Mouse (Mus musculus) heart, embryonic 15.5 days (tissue): Measurements from ENCODE around the gene Tiam1. TPM values are rescaled to one million over a fixed set of nuclear protein-coding genes. Genes with fewer than 3 reads are reported as not detected.
A peak's percentile ranks its signal among the peaks of the same experiment; 100 is the strongest.

Experiments used
- ATAC-seq: fragments of 200-750 bp; cut with Nextera tagmentation; replicated peaks from 2 replicates; pipeline ENCODE4 v1.8.0; 2017; ENCODE audit warnings: low read depth, moderate TSS enrichment; ENCODE audit not compliant: insufficient number of reproducible peaks, insufficient read depth, low FRiP score
- H3K27ac ChIP-seq: fragments of 300-500 bp; sonication (generic); 2 replicates; pipeline ENCODE4 v1.5.1; 2015; ENCODE audit warnings: mild to moderate bottlenecking, inconsistent platforms
- H3K27me3 ChIP-seq: fragments of 300-500 bp; sonication (generic); 2 replicates; pipeline ENCODE4 v1.6.1; 2015; ENCODE audit warnings: inconsistent platforms
- H3K36me3 ChIP-seq: fragments of 300-500 bp; sonication (generic); 2 replicates; pipeline ENCODE4 v1.6.1; 2015; ENCODE audit warnings: mild to moderate bottlenecking, inconsistent platforms
- H3K4me1 ChIP-seq: fragments of 300-500 bp; sonication (generic); replicated peaks from 2 replicates; pipeline ENCODE4 v1.6.1; 2015; ENCODE audit warnings: inconsistent platforms
- H3K4me2 ChIP-seq: fragments of 300-500 bp; sonication (generic); 2 replicates; pipeline ENCODE4 v1.6.1; 2015; ENCODE audit warnings: inconsistent platforms, mild to moderate bottlenecking, moderate library complexity
- H3K4me3 ChIP-seq: fragments of 300-500 bp; sonication (generic); 2 replicates; pipeline ENCODE4 v1.5.1; 2015; ENCODE audit warnings: mild to moderate bottlenecking, inconsistent platforms
- H3K9ac ChIP-seq: fragments of 300-500 bp; sonication (generic); 2 replicates; pipeline ENCODE4 v1.6.1; 2015; ENCODE audit warnings: mild to moderate bottlenecking, inconsistent platforms
- H3K9me3 ChIP-seq: fragments of 300-500 bp; sonication (generic); replicated peaks from 2 replicates; pipeline ENCODE4 v1.6.1; 2016; ENCODE audit warnings: inconsistent platforms
- WGBS: fragments of 180-500 bp; shearing (Covaris S2); methylation state at CpG from one replicate; pipeline ENCODE4 v1.1.7; 2015; ENCODE audit warnings: mixed read lengths; 5-methylcytosine and 5-hydroxymethylcytosine counted together
- polyA plus RNA-seq: library from polyadenylated mRNA; unstranded; fragments of >200 nt; fragmentation: Nextera tagmentation; extraction: Ambion mirVana; gene quantifications from 2 replicates; pipeline ENCODE4 v1.2.1, GENCODE M21; 2015

Tiam1 gene
- polyA plus RNA-seq, 1 experiment from 2014 or later, result 7.6 TPM

DNA sequence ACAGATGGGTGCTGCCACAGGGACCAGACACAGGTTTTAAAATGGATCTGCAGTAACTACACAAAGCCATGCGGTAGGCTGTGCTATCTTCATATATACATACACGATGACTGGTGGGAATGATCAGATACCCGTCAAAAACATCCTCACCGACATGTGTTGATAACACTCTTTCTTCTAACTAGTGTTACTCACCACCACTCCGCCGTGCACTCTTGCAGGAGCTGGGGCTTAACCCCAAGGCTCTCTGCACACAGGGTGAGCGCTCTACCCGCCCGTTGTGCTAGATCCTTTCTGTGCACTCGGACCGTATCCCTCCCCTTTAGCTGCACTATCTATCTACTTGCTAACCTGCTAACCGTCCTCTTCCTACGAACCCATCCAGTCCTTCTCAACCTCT lies 335.4 kb downstream of the Tiam1 start:
- peaks cover 3% of the 10 kb centered on the region; the same call in 1 of the 2 replicates for H3K4me1 ChIP-seq
- H3K27me3 ChIP-seq, result no peaks in the 10 kb centered on the region
- 61% methylated on average over 13 of the region's 13 CpGs for WGBS
- H3K9me3 ChIP-seq, result no peaks in the 10 kb centered on the region
- peaks cover 9% of the 10 kb centered on the region; the same call in 1 of the 2 replicates for H3K36me3 ChIP-seq
- no peak overlapping the region for H3K27ac ChIP-seq
- no peak overlapping the region for H3K4me3 ChIP-seq
- no peak overlapping the region for H3K9ac ChIP-seq
- ATAC-seq, result no peak
- no peak overlapping the region for H3K4me2 ChIP-seq

DNA sequence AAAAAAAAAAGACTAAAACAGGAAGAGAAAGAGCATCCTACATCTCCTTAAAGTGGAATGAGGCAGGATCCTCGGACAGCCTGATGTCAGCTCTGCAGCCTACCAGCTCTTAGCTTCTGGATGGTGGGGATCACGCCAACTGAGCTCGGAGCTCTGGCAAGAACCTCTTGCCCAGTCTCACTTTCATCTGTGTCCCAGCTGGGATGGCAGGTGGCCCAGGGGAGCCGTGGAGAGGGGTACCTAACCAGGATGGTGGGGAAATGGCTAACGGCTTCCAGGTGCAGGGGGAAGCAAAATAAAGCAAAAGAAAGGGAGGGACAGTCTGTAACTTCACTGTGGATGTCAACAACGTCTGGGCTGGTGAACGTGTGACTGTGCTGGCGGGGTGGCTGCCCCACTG lies 337.6 kb downstream of the Tiam1 start:
- H3K9ac ChIP-seq, result no peak overlapping the region
- H3K4me2 ChIP-seq, result no peak overlapping the region
- H3K4me3 ChIP-seq, result no peak overlapping the region
- H3K9me3 ChIP-seq, result no peaks in the 10 kb centered on the region
- no peak overlapping the region for H3K27ac ChIP-seq
- H3K36me3 ChIP-seq, result peaks cover 5% of the 10 kb centered on the region; the same call in 1 of the 2 replicates
- no peaks in the 10 kb centered on the region for H3K27me3 ChIP-seq
- peaks cover 3% of the 10 kb centered on the region; the same call in 1 of the 2 replicates for H3K4me1 ChIP-seq
- no peak for ATAC-seq
- 72% methylated on average over 8 of the region's 8 CpGs for WGBS

DNA sequence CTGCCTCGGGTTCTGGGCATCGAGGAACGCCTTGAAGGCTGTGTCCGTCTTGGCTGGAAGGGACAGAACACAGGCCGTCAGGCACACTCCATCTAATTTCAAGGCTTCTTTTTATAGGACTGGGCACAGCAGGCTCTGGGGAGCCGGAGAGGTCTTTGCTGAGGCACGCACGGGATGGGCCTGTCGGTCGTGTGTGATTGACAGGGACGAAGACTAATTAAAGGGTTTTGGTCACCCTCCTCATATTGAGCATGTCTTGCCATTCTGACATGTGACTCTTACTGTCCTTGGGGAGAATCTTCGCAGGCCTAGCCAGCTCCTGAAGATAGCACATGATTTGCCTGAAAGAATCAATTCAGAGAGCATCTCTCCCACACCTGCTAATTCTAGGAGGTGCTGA lies 338.4 kb downstream of the Tiam1 start:
- no peak overlapping the region for H3K4me3 ChIP-seq
- ATAC-seq, result no peak
- H3K27ac ChIP-seq, result no peak overlapping the region
- no peaks in the 10 kb centered on the region for H3K9me3 ChIP-seq
- H3K4me2 ChIP-seq, result no peak overlapping the region
- H3K36me3 ChIP-seq, result peaks cover 3% of the 10 kb centered on the region; the same call in 1 of the 2 replicates
- no peaks in the 10 kb centered on the region for H3K27me3 ChIP-seq
- peaks cover 3% of the 10 kb centered on the region; the same call in 1 of the 2 replicates for H3K4me1 ChIP-seq
- no peak overlapping the region for H3K9ac ChIP-seq
- WGBS, result 81% methylated on average over 12 of the region's 12 CpGs

DNA sequence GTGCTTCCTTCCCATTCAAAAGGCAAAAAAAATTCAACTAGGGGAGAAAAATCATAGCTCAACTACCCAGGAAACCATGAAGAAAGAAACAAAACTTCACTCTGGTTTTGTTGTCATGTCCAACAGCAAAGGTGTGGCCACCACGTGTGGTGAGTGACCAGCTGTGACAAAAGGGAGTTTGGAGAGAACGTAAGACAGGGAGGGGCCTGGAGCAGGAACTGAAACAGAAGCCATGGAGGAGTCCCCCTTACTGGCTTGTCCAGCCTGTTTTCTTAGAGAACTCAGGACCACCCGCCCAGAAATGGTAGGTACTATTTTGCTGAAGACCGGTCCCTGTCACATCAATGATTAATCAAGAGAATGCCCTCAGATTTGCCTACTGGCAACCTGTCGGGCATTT lies 342.1 kb downstream of the Tiam1 start:
- peaks cover 3% of the 10 kb centered on the region; the same call in 1 of the 2 replicates for H3K36me3 ChIP-seq
- no peak overlapping the region for H3K9ac ChIP-seq
- no peak overlapping the region for H3K4me3 ChIP-seq
- no peaks in the 10 kb centered on the region for H3K9me3 ChIP-seq
- 85% methylated on average over 5 of the region's 5 CpGs for WGBS
- H3K4me1 ChIP-seq, result no peaks in the 10 kb centered on the region
- no peaks in the 10 kb centered on the region for H3K27me3 ChIP-seq
- H3K4me2 ChIP-seq, result no peak overlapping the region
- ATAC-seq, result no peak
- no peak overlapping the region for H3K27ac ChIP-seq

DNA sequence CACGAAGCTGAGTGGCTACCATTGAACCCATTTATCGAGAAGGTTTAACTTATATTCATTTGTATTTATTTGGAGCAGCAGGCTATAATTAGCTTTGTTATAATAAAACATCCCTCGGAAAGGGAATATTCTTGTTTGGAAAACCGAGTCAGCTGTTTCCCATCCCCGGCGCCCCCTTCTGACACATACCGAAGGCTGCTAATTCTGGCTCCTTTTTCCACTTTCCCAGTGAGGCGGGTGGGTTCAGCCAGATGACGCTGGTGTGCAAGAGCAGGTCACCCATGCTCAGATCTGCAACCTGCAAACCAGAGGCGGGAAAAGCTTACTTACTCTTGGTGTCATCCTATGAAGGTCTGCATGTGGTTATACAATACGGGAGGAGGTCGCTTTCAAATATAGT lies 343.8 kb downstream of the Tiam1 start:
- Histone ChIP-seq H3K4me2 (no peak overlapping the region), H3K36me3 (peaks cover 3% of the 10 kb centered on the region; the same call in 1 of the 2 replicates), H3K4me3 (no peak overlapping the region), H3K9me3 (no peaks in the 10 kb centered on the region), H3K9ac (no peak overlapping the region), H3K27ac (no peak overlapping the region), H3K27me3 (no peaks in the 10 kb centered on the region), H3K4me1 (no peaks in the 10 kb centered on the region)
- no peak for ATAC-seq
- 60% methylated on average over 12 of the region's 12 CpGs for WGBS

DNA sequence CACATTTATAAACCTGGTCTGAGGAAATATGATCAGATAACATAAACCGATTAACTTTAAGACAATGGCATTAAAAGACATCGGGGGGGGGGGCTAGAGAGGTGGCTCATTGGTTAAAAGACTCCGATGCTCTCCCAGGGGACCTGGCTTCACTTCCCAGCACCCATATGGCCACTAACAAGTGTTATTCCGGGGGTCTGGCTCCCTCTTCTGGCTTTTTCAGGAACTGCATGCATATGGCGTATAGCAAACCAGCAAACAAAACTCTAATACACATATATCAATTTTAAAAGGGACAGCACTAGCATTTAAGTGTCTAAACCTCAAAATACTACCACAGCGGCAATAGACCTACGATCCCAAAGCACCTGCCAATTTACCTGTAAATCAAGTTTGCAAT lies 347.0 kb downstream of the Tiam1 start:
- no peak overlapping the region for H3K4me2 ChIP-seq
- no peak for ATAC-seq
- WGBS, result 86% methylated on average over 7 of the region's 7 CpGs
- H3K9me3 ChIP-seq, result no peaks in the 10 kb centered on the region
- H3K9ac ChIP-seq, result no peak overlapping the region
- no peaks in the 10 kb centered on the region for H3K4me1 ChIP-seq
- no peak overlapping the region for H3K4me3 ChIP-seq
- no peaks in the 10 kb centered on the region for H3K36me3 ChIP-seq
- H3K27me3 ChIP-seq, result no peaks in the 10 kb centered on the region
- no peak overlapping the region for H3K27ac ChIP-seq

DNA sequence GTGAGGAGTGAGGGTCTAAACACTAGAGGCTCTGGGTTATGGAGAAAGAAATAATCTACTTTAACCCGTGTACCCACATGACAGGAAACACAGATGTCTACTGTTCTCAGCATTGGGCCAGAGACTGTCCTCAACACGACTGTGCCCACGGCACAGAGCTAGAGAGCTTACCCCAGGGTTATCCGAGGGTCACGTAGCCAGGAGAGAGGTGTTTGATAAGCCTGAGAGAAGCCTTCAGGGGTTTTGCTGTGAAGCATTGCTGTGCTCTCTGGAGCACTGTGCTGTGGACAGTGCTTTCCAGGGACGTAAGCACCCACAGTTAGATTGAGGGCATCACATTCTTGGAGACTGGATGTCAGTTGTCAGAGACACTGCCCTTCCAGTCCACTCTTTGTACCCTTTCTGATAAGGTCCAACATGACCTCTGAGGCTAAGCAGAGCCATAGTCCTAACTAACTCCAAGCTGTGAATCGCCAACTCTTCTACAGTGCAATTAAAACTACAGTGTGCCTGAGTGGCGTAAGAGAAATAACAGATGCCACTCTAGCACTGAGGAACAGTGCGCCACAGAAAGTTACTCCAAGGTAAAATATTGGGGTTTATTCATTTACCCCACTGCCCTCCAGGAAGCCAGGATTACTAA lies 353.7 kb downstream of the Tiam1 start:
- ATAC-seq, result peak; percentile 58
- Histone ChIP-seq H3K27me3 (no peaks in the 10 kb centered on the region), H3K4me3 (no peak overlapping the region), H3K9ac (no peak overlapping the region), H3K9me3 (no peaks in the 10 kb centered on the region), H3K27ac (peak overlapping the region; percentile 27; the same call in 1 of the 2 replicates), H3K4me2 (no peak overlapping the region), H3K36me3 (no peaks in the 10 kb centered on the region), H3K4me1 (peaks cover 12% of the 10 kb centered on the region)
- WGBS, result 41% methylated on average over 9 of the region's 9 CpGs

DNA sequence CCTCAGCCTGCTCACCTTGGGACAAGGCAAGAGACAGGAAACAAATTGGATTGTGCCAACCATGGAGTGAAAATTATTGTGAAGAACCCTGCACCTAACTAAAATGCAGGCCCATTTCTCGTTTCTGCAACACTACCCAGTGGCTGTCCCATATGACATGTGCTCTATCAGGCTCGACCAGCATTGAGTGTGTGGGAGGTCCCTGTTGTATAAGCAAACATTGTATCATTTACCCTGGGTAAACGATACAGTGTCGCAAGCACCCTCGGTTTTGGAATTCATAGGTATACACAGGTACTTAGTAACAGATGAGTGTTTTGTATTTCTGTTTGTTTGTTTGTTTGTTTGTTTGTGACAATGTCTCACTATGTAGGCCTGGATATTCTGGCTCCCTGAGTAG lies 357.8 kb downstream of the Tiam1 start:
- WGBS, result 77% methylated on average over 5 of the region's 5 CpGs

DNA sequence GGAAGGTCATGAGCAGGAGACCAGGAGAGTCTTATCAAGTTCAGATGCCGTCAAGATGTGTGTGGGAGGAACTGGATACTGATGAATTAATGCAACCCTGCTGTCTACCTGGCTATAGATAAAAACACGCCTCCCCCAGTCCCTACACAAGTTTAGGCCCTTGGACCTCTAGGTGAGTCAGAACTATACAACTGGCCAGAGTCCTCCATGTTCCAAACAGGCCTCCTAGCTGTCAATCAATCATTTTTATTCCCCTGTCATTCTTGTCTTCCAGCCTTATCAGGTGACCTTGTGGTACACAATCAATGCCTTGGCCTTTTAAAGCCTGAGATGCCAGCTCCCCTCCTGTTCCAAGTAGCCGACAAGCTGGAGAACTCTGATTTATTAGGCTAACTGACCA lies 363.9 kb downstream of the Tiam1 start:
- H3K4me3 ChIP-seq, result no peak overlapping the region
- no peak for ATAC-seq
- WGBS, result 67% methylated on average over 3 of the region's 3 CpGs
- no peak overlapping the region for H3K27ac ChIP-seq
- no peak overlapping the region for H3K4me2 ChIP-seq
- no peak overlapping the region for H3K9ac ChIP-seq
- H3K27me3 ChIP-seq, result peaks cover 4% of the 10 kb centered on the region
- H3K36me3 ChIP-seq, result no peaks in the 10 kb centered on the region
- H3K4me1 ChIP-seq, result no peaks in the 10 kb centered on the region
- no peaks in the 10 kb centered on the region for H3K9me3 ChIP-seq

More for the DNA sequence above, 357.8 kb downstream of the Tiam1 start:
- ATAC-seq, result no peak
- H3K27ac ChIP-seq, result no peak overlapping the region
- H3K27me3 ChIP-seq, result no peaks in the 10 kb centered on the region
- no peaks in the 10 kb centered on the region for H3K36me3 ChIP-seq
- no peaks in the 10 kb centered on the region for H3K9me3 ChIP-seq
- no peak overlapping the region for H3K4me2 ChIP-seq
- peaks cover 12% of the 10 kb centered on the region for H3K4me1 ChIP-seq
- H3K9ac ChIP-seq, result no peak overlapping the region
- no peak overlapping the region for H3K4me3 ChIP-seq

DNA sequence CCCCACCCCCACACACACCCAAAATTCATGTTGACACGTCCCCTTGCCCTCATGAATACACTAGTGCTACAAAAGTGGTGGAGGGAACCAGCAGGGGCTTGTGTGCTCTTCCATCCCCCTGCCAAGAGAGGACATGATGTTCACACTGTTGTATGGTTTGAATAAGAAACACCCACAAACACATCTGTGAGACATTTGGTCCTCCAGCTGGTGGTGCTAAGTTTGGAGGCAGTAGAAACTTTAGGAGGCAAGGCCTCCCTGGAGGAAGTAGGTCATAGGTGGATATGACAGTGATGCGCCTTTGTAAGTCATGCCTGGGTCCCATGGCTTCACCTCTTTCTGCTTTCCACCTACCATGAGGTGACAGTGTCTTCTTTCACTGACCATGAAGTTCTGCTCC lies 366.1 kb downstream of the Tiam1 start:
- Histone ChIP-seq H3K9ac (no peak overlapping the region), H3K4me2 (no peak overlapping the region), H3K4me3 (no peak overlapping the region), H3K36me3 (no peaks in the 10 kb centered on the region), H3K9me3 (no peaks in the 10 kb centered on the region), H3K27me3 (peaks cover 14% of the 10 kb centered on the region), H3K27ac (no peak overlapping the region), H3K4me1 (peaks cover 5% of the 10 kb centered on the region)
- WGBS, result 78% methylated on average over 2 of the region's 2 CpGs
- ATAC-seq, result no peak

DNA sequence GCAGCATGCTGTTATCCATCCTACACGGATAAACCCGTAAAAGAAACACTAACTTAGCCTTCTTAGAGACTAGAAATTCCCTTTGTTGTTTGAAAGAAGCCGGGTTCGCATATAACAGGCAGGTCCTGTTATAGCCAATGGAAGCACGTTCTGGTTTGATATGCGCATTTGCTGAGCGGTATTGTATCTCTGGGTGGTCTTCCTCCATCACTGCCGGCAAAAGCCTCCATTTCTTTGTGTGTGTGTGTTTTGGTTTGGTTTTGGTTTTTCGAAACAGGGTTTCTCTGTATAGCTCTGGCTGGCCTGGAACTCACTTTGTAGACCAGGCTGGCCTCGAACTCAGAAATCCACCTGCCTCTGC lies 369.0 kb downstream of the Tiam1 start:
- Histone ChIP-seq H3K4me1 (peaks cover 5% of the 10 kb centered on the region), H3K4me3 (peak overlapping the region; percentile 47), H3K36me3 (no peaks in the 10 kb centered on the region), H3K27me3 (peaks cover 14% of the 10 kb centered on the region), H3K4me2 (peak overlapping the region; percentile 84), H3K9me3 (peaks cover 9% of the 10 kb centered on the region), H3K9ac (no peak overlapping the region), H3K27ac (no peak overlapping the region)
- no peak for ATAC-seq
- WGBS, result 33% methylated on average over 10 of the region's 10 CpGs
